In the genomic region with DNA sequence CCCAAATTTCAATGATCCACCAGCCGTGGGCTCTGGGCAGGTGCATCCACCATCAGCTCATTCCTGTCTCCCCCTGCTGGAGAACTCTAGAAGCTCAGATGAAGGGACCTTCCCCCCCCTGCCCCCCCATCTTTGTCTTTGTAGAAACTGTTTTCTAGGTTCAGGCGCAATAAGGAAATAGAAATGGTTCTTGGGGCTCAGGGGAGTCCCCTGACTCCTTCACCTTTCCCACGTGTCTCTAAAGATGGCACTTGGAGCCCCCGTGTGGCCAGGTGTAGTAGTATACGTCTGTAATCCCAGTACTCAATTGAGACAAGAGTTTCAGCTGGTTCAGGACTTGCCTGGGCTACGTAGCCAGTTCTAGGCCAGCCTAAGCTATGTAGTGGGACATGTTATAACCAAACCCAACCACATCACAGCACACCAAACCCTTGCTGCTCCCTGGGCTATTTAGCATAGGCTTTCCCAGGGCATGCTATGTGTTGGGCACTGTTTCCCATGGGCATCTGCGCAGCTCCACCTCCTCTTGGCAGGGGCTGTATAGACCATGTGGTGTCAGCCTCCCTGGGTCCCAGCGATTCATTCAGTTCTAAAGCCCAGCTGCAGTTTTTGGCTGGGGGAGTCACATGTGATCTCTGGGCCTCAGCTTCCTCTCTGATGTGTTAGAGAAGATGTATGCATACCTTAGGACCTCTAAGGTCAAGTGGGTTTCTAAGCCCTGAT, we compare ENCODE assay signal across 13 mouse cellular contexts. TPM values are rescaled to one million over a fixed set of nuclear protein-coding genes. Genes with fewer than 3 reads are reported as not detected.
DNase-seq lines count a peak whose midpoint lies in the region; ATAC-seq and TF ChIP-seq lines count a peak whose summit lies in the region.
"Had no signal": no experiment of that assay in that cellular context is flagged by ENCODE, and none has a peak within 500 bp of the region (broad histone marks: within the 10 kb centered on the region; RNA-seq: fewer than 3 reads in every experiment).

No protein-coding gene starts in this region.

- no peaks in the 10 kb centered on the region for H3K4me1 ChIP-seq in forebrain, postnatal 0 days (ENCODE audit: insufficient read depth)
- no peaks in the 10 kb centered on the region for H3K4me1 ChIP-seq in forebrain, embryonic 11.5 days (replicated peaks; ENCODE audit: control insufficient read depth, insufficient read depth, low read length)
- H3K4me1 ChIP-seq in liver, embryonic 14.5 days (replicated peaks; ENCODE audit: control insufficient read depth in 2 of 2, insufficient read depth in 2 of 2, low read length in 1 of 2) = peaks cover 0 to 2% of the 10 kb centered on the region in 2 experiments; a peak in 1 of 4 replicates
- H3K4me1 ChIP-seq in liver, embryonic 11.5 days (replicated peaks; ENCODE audit: control insufficient read depth, insufficient read depth, low read length) = no peaks in the 10 kb centered on the region
- H3K4me1 ChIP-seq in CH12.LX (ENCODE audit: control insufficient read depth in 1 of 2, insufficient read depth in 2 of 2) = peaks cover 2 to 18% of the 10 kb centered on the region in 2 experiments; a peak in 3 of 4 replicates
- H3K4me1 ChIP-seq in hindbrain, embryonic 11.5 days (replicated peaks; ENCODE audit: control insufficient read depth, insufficient read depth, low read length) = no peaks in the 10 kb centered on the region
- H3K4me1 ChIP-seq: embryonic facial prominence, embryonic 13.5 days had no signal

- no peaks in the 10 kb centered on the region for H3K36me3 ChIP-seq in forebrain, postnatal 0 days (ENCODE audit: insufficient read depth)
- H3K36me3 ChIP-seq in forebrain, embryonic 11.5 days (ENCODE audit: control insufficient read depth, insufficient read depth, low read length) = no peaks in the 10 kb centered on the region
- no peaks in the 10 kb centered on the region for H3K36me3 ChIP-seq in liver, embryonic 14.5 days (replicated peaks; ENCODE audit: control insufficient read depth, insufficient read depth, low read depth)
- no peaks in the 10 kb centered on the region for H3K36me3 ChIP-seq in liver, embryonic 11.5 days (ENCODE audit: control insufficient read depth, insufficient read depth, low read length)
- H3K36me3 ChIP-seq in CH12.LX (replicated peaks in 1 of 2; ENCODE audit: control insufficient read depth in 1 of 2, insufficient read depth in 1 of 2, low read length in 1 of 2) = no peaks in the 10 kb centered on the region
- H3K36me3 ChIP-seq in hindbrain, embryonic 11.5 days (ENCODE audit: control insufficient read depth, insufficient read depth, low read length) = no peaks in the 10 kb centered on the region
- H3K36me3 ChIP-seq: embryonic facial prominence, embryonic 13.5 days; hindbrain, embryonic 15.5 days; liver, embryonic 13.5 days had no signal

- WGBS in forebrain, postnatal 0 days = 57% methylated on average over 8 of the region's 8 CpGs
- WGBS in forebrain, embryonic 11.5 days = 60% methylated on average over 8 of the region's 8 CpGs
- 46% methylated on average over 8 of the region's 8 CpGs for WGBS in liver, embryonic 14.5 days (ENCODE audit: insufficient replicate concordance)
- WGBS in liver, embryonic 11.5 days = 51% methylated on average over 8 of the region's 8 CpGs
- 56% methylated on average over 8 of the region's 8 CpGs for WGBS in hindbrain, embryonic 11.5 days

- TF ChIP-seq EP300 in liver, embryonic 14.5 days (IDR thresholded peaks at IDR 0.05; ENCODE audit: low read depth) = no peak
- TF ChIP-seq EP300 in CH12.LX (IDR thresholded peaks at IDR 0.05; ENCODE audit: low read length) = no peak

- DNase-seq in forebrain, postnatal 0 days = peak; percentile 29
- DNase-seq in forebrain, embryonic 11.5 days (ENCODE audit: low spot score) = no peak
- DNase-seq in liver, embryonic 14.5 days (ENCODE audit: low read depth in 3 of 3, low spot score in 3 of 3) = no peak
- no peak for DNase-seq in liver, embryonic 11.5 days (ENCODE audit: low spot score)
- no peak for DNase-seq in CH12.LX (ENCODE audit: extremely low read depth)
- DNase-seq in kidney, postnatal 36 days = peak; percentile 13 to 70
- no peak for DNase-seq in Muller cell, postnatal 12 days (ENCODE audit: inconsistent ontology term)
- no peak for DNase-seq in hindbrain, embryonic 11.5 days (ENCODE audit: low spot score)
- DNase-seq: gastrocnemius, postnatal 36 days; liver, embryonic 13.5 days; right cerebral cortex, postnatal 4 days had no signal

- in situ Hi-C loops in CH12.LX (cut with MboI; ENCODE audit: low pct_ligation_motif_present, low pct_unique_long_range_greater_than_20kb, low sequenced_read_pairs) = no loop called here

- H3K79me2 ChIP-seq in CH12.LX (replicated peaks; ENCODE audit: control insufficient read depth, extremely low read depth, insufficient read depth, poor library complexity, severe bottlenecking) = no peaks in the 10 kb centered on the region

- no peaks in the 10 kb centered on the region for H3K9me3 ChIP-seq in forebrain, postnatal 0 days (ENCODE audit: low read length)
- no peaks in the 10 kb centered on the region for H3K9me3 ChIP-seq in forebrain, embryonic 11.5 days (ENCODE audit: control insufficient read depth, low read length)
- H3K9me3 ChIP-seq in liver, embryonic 14.5 days (ENCODE audit: control insufficient read depth, low read length) = no peaks in the 10 kb centered on the region
- H3K9me3 ChIP-seq in liver, embryonic 11.5 days (ENCODE audit: control insufficient read depth, low read length) = no peaks in the 10 kb centered on the region
- H3K9me3 ChIP-seq in CH12.LX (replicated peaks; ENCODE audit: low read length) = no peaks in the 10 kb centered on the region
- no peaks in the 10 kb centered on the region for H3K9me3 ChIP-seq in hindbrain, embryonic 11.5 days (ENCODE audit: control insufficient read depth, low read length)
- H3K9me3 ChIP-seq: embryonic facial prominence, embryonic 13.5 days; hindbrain, embryonic 15.5 days; liver, embryonic 13.5 days had no signal

- ATAC-seq in forebrain, postnatal 0 days = peak; percentile 55
- ATAC-seq in forebrain, embryonic 11.5 days (replicated peaks; ENCODE audit: low FRiP score) = no peak
- ATAC-seq in liver, embryonic 14.5 days (ENCODE audit: insufficient read depth) = no peak
- no peak for ATAC-seq in liver, embryonic 11.5 days (replicated peaks; ENCODE audit: low FRiP score)
- ATAC-seq in hindbrain, embryonic 11.5 days (ENCODE audit: low FRiP score) = no peak

- no peaks in the 10 kb centered on the region for H3K27me3 ChIP-seq in forebrain, postnatal 0 days (ENCODE audit: insufficient read depth, low read length)
- H3K27me3 ChIP-seq in forebrain, embryonic 11.5 days (ENCODE audit: control insufficient read depth, insufficient read depth, low read length) = no peaks in the 10 kb centered on the region
- no peaks in the 10 kb centered on the region for H3K27me3 ChIP-seq in liver, embryonic 14.5 days (ENCODE audit: control insufficient read depth, insufficient read depth, low read length)
- H3K27me3 ChIP-seq in liver, embryonic 11.5 days (replicated peaks; ENCODE audit: control insufficient read depth, insufficient read depth, low read length) = no peaks in the 10 kb centered on the region
- no peaks in the 10 kb centered on the region for H3K27me3 ChIP-seq in CH12.LX (replicated peaks)
- H3K27me3 ChIP-seq in hindbrain, embryonic 11.5 days (ENCODE audit: control insufficient read depth, insufficient read depth, low read length) = no peaks in the 10 kb centered on the region
- H3K27me3 ChIP-seq: embryonic facial prominence, embryonic 13.5 days; hindbrain, embryonic 15.5 days; liver, embryonic 13.5 days had no signal

- TF ChIP-seq RAD21 in CH12.LX (IDR thresholded peaks at IDR 0.05; ENCODE audit: low read depth, low read length) = peak; percentile 32

- TF ChIP-seq POLR2A in CH12.LX (IDR thresholded peaks at IDR 0.05; ENCODE audit: low read depth, low read length) = no peak

- H3K4me2 ChIP-seq in forebrain, postnatal 0 days (ENCODE audit: low read depth) = no peak overlapping the region
- no peak overlapping the region for H3K4me2 ChIP-seq in forebrain, embryonic 11.5 days (ENCODE audit: low read depth, low read length, severe bottlenecking)
- H3K4me2 ChIP-seq in liver, embryonic 14.5 days (ENCODE audit: low read depth) = no peak overlapping the region
- H3K4me2 ChIP-seq in liver, embryonic 11.5 days = no peak overlapping the region
- H3K4me2 ChIP-seq in CH12.LX (ENCODE audit: insufficient read depth, low read depth, poor library complexity, severe bottlenecking) = no peak overlapping the region
- no peak overlapping the region for H3K4me2 ChIP-seq in hindbrain, embryonic 11.5 days (replicated peaks; ENCODE audit: low read depth, low read length)
- H3K4me2 ChIP-seq: embryonic facial prominence, embryonic 13.5 days; hindbrain, embryonic 15.5 days; liver, embryonic 13.5 days had no signal

- no peak overlapping the region for H3K4me3 ChIP-seq in forebrain, postnatal 0 days (ENCODE audit: low read depth, low read length)
- no peak overlapping the region for H3K4me3 ChIP-seq in forebrain, embryonic 11.5 days (ENCODE audit: low read depth, low read length)
- H3K4me3 ChIP-seq in liver, embryonic 14.5 days (ENCODE audit: insufficient read depth in 1 of 2, low read depth in 2 of 2, low read length in 2 of 2) = no peak overlapping the region
- no peak overlapping the region for H3K4me3 ChIP-seq in liver, embryonic 11.5 days (ENCODE audit: low read depth, low read length)
- no peak overlapping the region for H3K4me3 ChIP-seq in CH12.LX (replicated peaks in 1 of 3; ENCODE audit: low read depth in 2 of 3, low read length in 2 of 3, poor library complexity in 1 of 3)
- no peak overlapping the region for H3K4me3 ChIP-seq in hindbrain, embryonic 11.5 days (ENCODE audit: low read depth, low read length)
- H3K4me3 ChIP-seq: embryonic facial prominence, embryonic 13.5 days; hindbrain, embryonic 15.5 days; liver, embryonic 13.5 days had no signal

- dilution Hi-C loops in CH12.LX (cut with MboI; ENCODE audit: extremely low pct_ligation_motif_present, extremely low pct_unique_long_range_greater_than_20kb, low sequenced_read_pairs) = no loop called here

- no peak overlapping the region for H3K9ac ChIP-seq in forebrain, postnatal 0 days
- H3K9ac ChIP-seq in forebrain, embryonic 11.5 days (ENCODE audit: low read length) = no peak overlapping the region
- H3K9ac ChIP-seq in liver, embryonic 14.5 days (replicated peaks) = no peak overlapping the region
- no peak overlapping the region for H3K9ac ChIP-seq in liver, embryonic 11.5 days (ENCODE audit: low read depth, low read length)
- no peak overlapping the region for H3K9ac ChIP-seq in CH12.LX (ENCODE audit: insufficient read depth, low read depth)
- no peak overlapping the region for H3K9ac ChIP-seq in hindbrain, embryonic 11.5 days (ENCODE audit: low read depth, low read length)
- H3K9ac ChIP-seq: embryonic facial prominence, embryonic 13.5 days; hindbrain, embryonic 15.5 days; liver, embryonic 13.5 days had no signal

- no peak overlapping the region for H3K27ac ChIP-seq in forebrain, postnatal 0 days (ENCODE audit: low read depth, low read length)
- no peak overlapping the region for H3K27ac ChIP-seq in forebrain, embryonic 11.5 days (ENCODE audit: low read depth, low read length)
- no peak overlapping the region for H3K27ac ChIP-seq in liver, embryonic 14.5 days
- H3K27ac ChIP-seq in liver, embryonic 11.5 days (ENCODE audit: low read depth, low read length) = no peak overlapping the region
- no peak overlapping the region for H3K27ac ChIP-seq in CH12.LX (ENCODE audit: insufficient read depth, low read depth)
- no peak overlapping the region for H3K27ac ChIP-seq in hindbrain, embryonic 11.5 days (ENCODE audit: low read depth, low read length)
- H3K27ac ChIP-seq: embryonic facial prominence, embryonic 13.5 days; hindbrain, embryonic 15.5 days; liver, embryonic 13.5 days had no signal

- peak; percentile 29 for TF ChIP-seq CTCF in forebrain, postnatal 0 days (IDR thresholded peaks at IDR 0.05; ENCODE audit: low read depth)
- peak; percentile 68 for TF ChIP-seq CTCF in liver, embryonic 14.5 days (IDR thresholded peaks at IDR 0.05; ENCODE audit: low read depth)
- peak in 1 of 2 experiments; percentile 89; a peak in 3 of 4 replicates for TF ChIP-seq CTCF in CH12.LX (conservative IDR thresholded peaks at IDR 0.05 in 1 of 2, IDR thresholded peaks at IDR 0.05 in 1 of 2; ENCODE audit: low read depth in 2 of 2, low read length in 2 of 2)

RNA-seq across cellular contexts. Expression of gene Gna12, which starts 27.4 kb away (rescaled TPM):
- total RNA-seq in forebrain, postnatal 0 days (2014; rRNA removed) = 102 and 138 TPM in 2 replicates
- 35.6 and 39.0 TPM in 2 replicates for polyA plus RNA-seq in forebrain, postnatal 0 days (2015; fragmentation: Nextera tagmentation; extraction: Ambion mirVana)
- polyA plus RNA-seq in forebrain, embryonic 11.5 days (2014; fragmentation: Nextera tagmentation; extraction: Ambion mirVana) = 49.7 and 58.9 TPM in 2 replicates
- 14.2 and 17.0 TPM in 2 replicates for polyA plus RNA-seq in liver, embryonic 14.5 days (2012; rRNA removed)
- 5.4 and 9.6 TPM in 2 replicates for polyA plus RNA-seq in liver, embryonic 14.5 days (2014; fragmentation: Nextera tagmentation; extraction: Ambion mirVana)
- polyA plus RNA-seq in liver, embryonic 11.5 days (2014; fragmentation: Nextera tagmentation; extraction: Ambion mirVana) = 25.1 and 31.1 TPM in 2 replicates
- total RNA-seq in CH12.LX (2012; rRNA removed) = 13.8 and 15.8 TPM in 2 replicates
- 9.9 and 11.5 TPM in 2 replicates for total RNA-seq in CH12.LX (2014; rRNA removed)
- 12.9 and 15.4 TPM in 2 replicates for polyA plus RNA-seq in CH12.LX (2012; ENCODE audit: insufficient read length, low read depth)
- 17.2 and 32.3 TPM in 2 replicates for polyA plus RNA-seq in hindbrain, embryonic 11.5 days (2014; fragmentation: Nextera tagmentation; extraction: Ambion mirVana)

Comparison
In these comparisons a context has a peak if more than half of its experiments do, and no peak if none do; other contexts are left out.
1. DNase-seq: peak in forebrain, postnatal 0 days (single experiment) and kidney, postnatal 36 days (2 of 2); none in forebrain, embryonic 11.5 days (single experiment), liver, embryonic 14.5 days (0 of 3), liver, embryonic 11.5 days (single experiment), CH12.LX (single experiment), Muller cell, postnatal 12 days (single experiment) and hindbrain, embryonic 11.5 days (single experiment).